Mouse (Mus musculus) left cerebral cortex, adult 8-10 months (tissue): Measurements from ENCODE around the gene Pik3r2. TPM values are rescaled to one million over a fixed set of nuclear protein-coding genes. Genes with fewer than 3 reads are reported as not detected.
A peak's percentile ranks its signal among the peaks of the same experiment; 100 is the strongest.
"Not testable (repeated sequence)": the region's sequence is repeated elsewhere in the genome, so short reads cannot be mapped to it uniquely, and the experiment has no call there.

Experiments
- DNase-seq, 2 experiments: peaks; one replicate each; pipeline ENCODE4 v3.0.0; 2022; ENCODE audit warnings: low spot score in 2 of 2
- total RNA-seq, 4 experiments: library from RNA; stranded (reverse); gene quantifications; 2 replicates each; pipeline ENCODE4 v1.2.4; 2022

Gene Pik3r2
- total RNA-seq, result 100 to 1,000 TPM; 143 to 151 (median 149) TPM

- DNase-seq, result peak; percentile 96 to 97
Observed at GRCm38 (mm10) chr8:70776496-70777444, at the start of gene Pik3r2. TSS of gene Pik3r2 (minus strand) at chr8:70776713.

GRCm38 (mm10) chr8:70825816-70826215 lies 49.3 kb upstream of the Pik3r2 start:
- no peak for DNase-seq

- DNase-seq, result no peak
Observed at GRCm38 (mm10) chr8:70823802-70824201, 47.3 kb upstream of the Pik3r2 start.

GRCm38 (mm10) chr8:70822594-70822993 lies 46.1 kb upstream of the Pik3r2 start:
- DNase-seq, result not testable (repeated sequence)

- DNase-seq, result no peak
Observed at GRCm38 (mm10) chr8:70821992-70822391, 45.5 kb upstream of the Pik3r2 start.

- DNase-seq, result no peak
Observed at GRCm38 (mm10) chr8:70821399-70821962, 45.0 kb upstream of the Pik3r2 start.

- DNase-seq, result no peak
Observed at GRCm38 (mm10) chr8:70820101-70820935, 43.8 kb upstream of the Pik3r2 start.

- no peak for DNase-seq
Observed at GRCm38 (mm10) chr8:70816679-70817078, 40.2 kb upstream of the Pik3r2 start.

GRCm38 (mm10) chr8:70812885-70813284 lies 36.4 kb upstream of the Pik3r2 start:
- DNase-seq, result no peak

- no peak for DNase-seq
Observed at GRCm38 (mm10) chr8:70812055-70812454, 35.5 kb upstream of the Pik3r2 start.

GRCm38 (mm10) chr8:70810962-70811680 lies 34.6 kb upstream of the Pik3r2 start:
- DNase-seq, result no peak

GRCm38 (mm10) chr8:70808955-70809701 lies 32.6 kb upstream of the Pik3r2 start:
- no peak for DNase-seq

GRCm38 (mm10) chr8:70808239-70808638 lies 31.7 kb upstream of the Pik3r2 start, which contains the start of gene Il12rb1:
TSS of gene Il12rb1 (plus strand) at chr8:70808449.
- DNase-seq, result no peak

- no peak for DNase-seq
Observed at GRCm38 (mm10) chr8:70807304-70807703, 30.8 kb upstream of the Pik3r2 start.

- no peak for DNase-seq
Observed at GRCm38 (mm10) chr8:70806541-70806940, 30.0 kb upstream of the Pik3r2 start.

GRCm38 (mm10) chr8:70804481-70805206 lies 28.1 kb upstream of the Pik3r2 start, which contains the start of gene Mast3:
TSS of gene Mast3 (minus strand) at chr8:70805054.
- DNase-seq, result peak; percentile 53 to 80

- DNase-seq, result peak; percentile 61 to 78
Observed at GRCm38 (mm10) chr8:70803761-70804480, 27.4 kb upstream of the Pik3r2 start.

GRCm38 (mm10) chr8:70802786-70803510 lies 26.4 kb upstream of the Pik3r2 start:
- no peak for DNase-seq
